Mouse (Mus musculus) MEL (cell line): ENCODE data around the gene AI854703. TPM values are rescaled to one million over a fixed set of nuclear protein-coding genes. Genes with fewer than 3 reads are reported as not detected.
A peak's percentile ranks its signal among the peaks of the same experiment; 100 is the strongest.

Experiments
- DNase-seq: peaks from one replicate; pipeline ENCODE4 v3.0.0; 2011; ENCODE audit warnings: low read depth, low spot score
- H3K27ac ChIP-seq: 2 replicates; pipeline ENCODE4 v1.5.1; 2012; ENCODE audit warnings: low read depth, mild to moderate bottlenecking, control low read depth, low read length, moderate library complexity; ENCODE audit not compliant: control insufficient read depth
- H3K27me3 ChIP-seq, 2 experiments: fragments of 150-350 bp in 1 of 2; sonication (generic) in 1 of 2; 2 replicates each; pipeline ENCODE4 v1.6.1; 2012; ENCODE audit warnings: low read length in 2 of 2, mild to moderate bottlenecking in 2 of 2, improper control_type of control experiment in 1 of 2, moderate library complexity in 1 of 2; ENCODE audit not compliant: insufficient read depth in 2 of 2, control insufficient read depth in 1 of 2
- H3K36me3 ChIP-seq, 2 experiments: 2 replicates each; pipeline ENCODE4 v1.6.1; 2012 to 2014; ENCODE audit warnings: low read length in 2 of 2, improper control_type of control experiment in 1 of 2, inconsistent platforms in 1 of 2, mild to moderate bottlenecking in 1 of 2; ENCODE audit not compliant: insufficient read depth in 2 of 2, control insufficient read depth in 1 of 2
- H3K4me1 ChIP-seq, 2 experiments: fragments of 150-350 bp in 1 of 2; sonication (generic) in 1 of 2; 2 replicates each; pipeline ENCODE4 v1.6.1; 2012; ENCODE audit warnings: low read length in 2 of 2, improper control_type of control experiment in 1 of 2, mild to moderate bottlenecking in 1 of 2; ENCODE audit not compliant: insufficient read depth in 2 of 2, control insufficient read depth in 1 of 2
- H3K4me3 ChIP-seq, 2 experiments: fragments of 150-350 bp in 1 of 2; sonication (generic) in 1 of 2; 2 replicates each; pipeline ENCODE4 v1.5.1; 2012; ENCODE audit warnings: low read depth in 2 of 2, low read length in 2 of 2, mild to moderate bottlenecking in 2 of 2, moderate library complexity in 2 of 2, control low read depth in 1 of 2, improper control_type of control experiment in 1 of 2; ENCODE audit not compliant: control insufficient read depth in 1 of 2, insufficient read depth in 1 of 2
- H3K79me2 ChIP-seq: 2 replicates; pipeline ENCODE4 v1.6.1; 2012; ENCODE audit warnings: mild to moderate bottlenecking, low read length, moderate library complexity; ENCODE audit not compliant: control insufficient read depth, poor library complexity, insufficient read depth
- H3K9ac ChIP-seq: 2 replicates; pipeline ENCODE4 v1.6.1; 2012; ENCODE audit warnings: low read depth, mild to moderate bottlenecking, control low read depth, low read length, moderate library complexity; ENCODE audit not compliant: control insufficient read depth, poor library complexity, severe bottlenecking
- H3K9me3 ChIP-seq: fragments of 150-350 bp; sonication (generic); replicated peaks from 2 replicates; pipeline ENCODE4 v1.6.1; 2012; ENCODE audit warnings: mild to moderate bottlenecking, low read length, improper control_type of control experiment, moderate library complexity; ENCODE audit not compliant: insufficient read depth
- CHD2 ChIP-seq: IDR thresholded peaks from 2 replicates; pipeline ENCODE4 v1.6.1; 2011; ENCODE audit warnings: low read length, improper control_type of control experiment
- CTCF ChIP-seq, 3 experiments: IDR thresholded peaks in 2 of 3; conservative IDR thresholded peaks in 1 of 3; 2 replicates each; pipeline ENCODE4 v1.5.1; 2011 to 2012; ENCODE audit warnings: low read length in 3 of 3, low read depth in 2 of 3, mild to moderate bottlenecking in 2 of 3, improper control_type of control experiment in 1 of 3, inconsistent platforms in 1 of 3, mixed read lengths in 1 of 3, moderate library complexity in 1 of 3; ENCODE audit not compliant: control insufficient read depth in 1 of 3, insufficient read depth in 1 of 3, poor library complexity in 1 of 3, severe bottlenecking in 1 of 3
- E2F4 ChIP-seq: IDR thresholded peaks from 2 replicates; pipeline ENCODE4 v1.6.1; 2011; ENCODE audit warnings: low read depth, low read length, improper control_type of control experiment, borderline replicate concordance
- EP300 ChIP-seq, 2 experiments: IDR thresholded peaks; 2 replicates each; pipeline ENCODE4 v1.6.1; 2011; ENCODE audit warnings: improper control_type of control experiment in 2 of 2, low read length in 2 of 2, low read depth in 1 of 2, mild to moderate bottlenecking in 1 of 2
- ETS1 ChIP-seq: IDR thresholded peaks from 2 replicates; pipeline ENCODE4 v1.6.1; 2012; ENCODE audit warnings: low read depth, mild to moderate bottlenecking, inconsistent platforms, low read length, improper control_type of control experiment, moderate library complexity
- GABPA ChIP-seq: IDR thresholded peaks from 2 replicates; pipeline ENCODE4 v1.6.1; 2012; ENCODE audit warnings: low read depth, mild to moderate bottlenecking, inconsistent platforms, low read length, improper control_type of control experiment, moderate library complexity
- GATA1 ChIP-seq: IDR thresholded peaks from 2 replicates; pipeline ENCODE4 v1.6.1; 2011; ENCODE audit warnings: low read depth, low read length, improper control_type of control experiment
- MAFK ChIP-seq: IDR thresholded peaks from 2 replicates; pipeline ENCODE4 v1.6.1; 2011; ENCODE audit warnings: low read depth, mild to moderate bottlenecking, low read length, improper control_type of control experiment, borderline replicate concordance
- MAX ChIP-seq: IDR thresholded peaks from 2 replicates; pipeline ENCODE4 v1.6.1; 2011; ENCODE audit warnings: low read length, improper control_type of control experiment
- MAZ ChIP-seq: IDR thresholded peaks from 2 replicates; pipeline ENCODE4 v1.6.1; 2012; ENCODE audit warnings: low read depth, mild to moderate bottlenecking, inconsistent platforms, low read length, improper control_type of control experiment
- MEF2A ChIP-seq: IDR thresholded peaks from 2 replicates; pipeline ENCODE4 v1.6.1; 2014; ENCODE audit warnings: low read depth, mild to moderate bottlenecking, inconsistent platforms, low read length, improper control_type of control experiment; ENCODE audit not compliant: poor library complexity, insufficient replicate concordance, severe bottlenecking; ENCODE audit errors: extremely low read depth
- MXI1 ChIP-seq: IDR thresholded peaks from 2 replicates; pipeline ENCODE4 v1.6.1; 2011; ENCODE audit warnings: mild to moderate bottlenecking, low read depth, low read length, improper control_type of control experiment
- MYC ChIP-seq: IDR thresholded peaks from 2 replicates; pipeline ENCODE4 v1.6.1; 2011; ENCODE audit warnings: low read depth, mild to moderate bottlenecking, low read length, improper control_type of control experiment, moderate library complexity
- RAD21 ChIP-seq: IDR thresholded peaks from 2 replicates; pipeline ENCODE4 v1.6.1; 2011; ENCODE audit warnings: mild to moderate bottlenecking, low read depth, low read length, improper control_type of control experiment
- RCOR1 ChIP-seq: IDR thresholded peaks from 2 replicates; pipeline ENCODE4 v1.6.1; 2012; ENCODE audit warnings: low read depth, mild to moderate bottlenecking, inconsistent platforms, low read length, improper control_type of control experiment
- SIN3A ChIP-seq: IDR thresholded peaks from 2 replicates; pipeline ENCODE4 v1.6.1; 2012; ENCODE audit warnings: low read length, improper control_type of control experiment, inconsistent platforms
- SMC3 ChIP-seq: IDR thresholded peaks from 2 replicates; pipeline ENCODE4 v1.6.1; 2011; ENCODE audit warnings: low read depth, low read length, improper control_type of control experiment
- USF2 ChIP-seq, 2 experiments: IDR thresholded peaks; 2 replicates each; pipeline ENCODE4 v1.6.1; 2011 to 2012; ENCODE audit warnings: improper control_type of control experiment in 2 of 2, low read length in 2 of 2, borderline replicate concordance in 1 of 2, inconsistent platforms in 1 of 2, low read depth in 1 of 2, mild to moderate bottlenecking in 1 of 2; ENCODE audit not compliant: insufficient read depth in 1 of 2
- ZC3H11A ChIP-seq: IDR thresholded peaks from 2 replicates; pipeline ENCODE4 v1.6.1; 2012; ENCODE audit warnings: low read depth, mild to moderate bottlenecking, inconsistent platforms, low read length, improper control_type of control experiment
- ZMIZ1 ChIP-seq: IDR thresholded peaks from 2 replicates; pipeline ENCODE4 v1.6.1; 2012; ENCODE audit warnings: low read depth, mild to moderate bottlenecking, inconsistent platforms, low read length, improper control_type of control experiment, moderate library complexity
- polyA plus RNA-seq, 2 experiments: library from polyadenylated mRNA; stranded (reverse) in 1 of 2; unstranded in 1 of 2; fragments of >175 nt in 1 of 2; fragments of >200 nt in 1 of 2; gene quantifications; 2 replicates each; pipeline versions ENCODE4 v1.2.1 to v1.2.4; 2012; ENCODE audit warnings: low replicate concordance in 2 of 2, low read depth in 1 of 2; ENCODE audit not compliant: insufficient read length in 2 of 2, insufficient read depth in 1 of 2, missing spikeins in 1 of 2
- total RNA-seq: library from RNA; depleted of rRNA; stranded (reverse); fragments of 300-350 nt; gene quantifications from 2 replicates; pipeline ENCODE4 v1.2.3, GENCODE M21; 2012

Gene AI854703
- total and polyA plus RNA-seq, 3 experiments, result not detected

DNA sequence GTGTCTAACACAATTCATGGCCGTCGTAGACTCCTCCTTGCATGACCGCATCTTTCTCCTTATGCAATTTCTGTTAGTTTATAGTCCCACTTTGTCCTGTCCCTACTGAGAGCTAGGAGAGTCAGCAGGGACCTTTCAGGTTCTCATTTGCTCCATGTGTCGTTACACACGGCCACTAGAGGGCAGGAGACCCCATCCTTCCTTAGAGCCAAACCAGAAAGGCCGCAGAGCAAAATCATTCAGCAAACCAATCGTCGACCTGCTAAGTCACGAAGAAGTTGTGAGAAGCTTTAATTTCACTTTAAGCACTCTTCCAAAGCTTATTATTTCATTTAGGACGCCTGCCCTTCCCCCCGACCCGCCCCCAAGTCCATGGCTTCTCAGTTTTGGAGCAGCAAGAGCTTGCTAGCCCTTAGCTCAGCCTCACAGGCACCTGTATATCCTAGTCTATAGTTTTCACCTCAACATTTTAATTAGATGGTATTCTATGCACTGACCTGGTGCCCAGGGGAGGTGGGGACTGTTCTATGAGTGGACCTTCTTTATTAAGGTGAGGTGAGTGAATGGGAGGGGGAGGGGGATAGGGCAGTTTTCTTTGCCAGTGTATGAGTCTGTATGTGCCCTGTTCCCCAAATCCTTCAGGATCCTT lies 19.2 kb downstream of the AI854703 start:
- H3K36me3 ChIP-seq, result no peaks in the 10 kb centered on the region
- no peak overlapping the region for H3K9ac ChIP-seq
- no peak overlapping the region for H3K4me3 ChIP-seq
- H3K27me3 ChIP-seq, result no peaks in the 10 kb centered on the region
- no peak overlapping the region for H3K27ac ChIP-seq
- H3K9me3 ChIP-seq, result no peaks in the 10 kb centered on the region
- peak; percentile 56 for DNase-seq
- TF ChIP-seq SMC3, result peak; percentile 64
- TF ChIP-seq ZC3H11A, result peak; percentile 26; the same call in 1 of the 2 replicates
- no peak for TF ChIP-seq SIN3A
- TF ChIP-seq MEF2A, result no peak
- TF ChIP-seq EP300 (IDR thresholded peaks at IDR 0.05; ENCODE audit: low read depth in 1 of 2, low read length in 2 of 2), result no peak
- no peak for TF ChIP-seq MAFK
- no peak for TF ChIP-seq ETS1
- TF ChIP-seq RAD21, result peak; percentile 65
- TF ChIP-seq CTCF (IDR thresholded peaks at IDR 0.05 in 2 of 3, conservative IDR thresholded peaks at IDR 0.05 in 1 of 3; ENCODE audit: control insufficient read depth in 1 of 3, insufficient read depth in 1 of 3, low read depth in 2 of 3, low read length in 3 of 3, poor library complexity in 1 of 3, severe bottlenecking in 1 of 3), result peak; percentile 50 to 79 (median 72)
- H3K79me2 ChIP-seq, result no peaks in the 10 kb centered on the region
- H3K4me1 ChIP-seq, result no peaks in the 10 kb centered on the region

DNA sequence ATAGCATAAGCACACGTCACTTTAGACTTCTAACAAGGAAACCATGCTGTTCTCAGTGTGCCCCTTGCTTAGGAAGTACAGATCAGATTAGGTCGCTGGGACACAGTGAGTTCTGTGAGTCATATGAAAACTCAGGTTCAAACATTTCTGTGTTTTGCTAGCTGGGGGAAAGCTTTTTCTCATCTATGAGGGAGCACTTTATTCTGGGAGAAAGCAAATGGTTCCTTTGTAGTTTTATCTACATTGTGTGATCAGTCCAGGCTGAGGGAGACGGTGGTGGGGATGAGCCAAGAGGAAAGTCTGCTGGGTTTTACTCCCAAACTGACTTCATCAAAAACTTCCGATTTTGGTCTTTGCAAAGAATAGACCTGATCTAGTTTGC lies 19.7 kb downstream of the AI854703 start:
- Histone ChIP-seq H3K36me3 (no peaks in the 10 kb centered on the region), H3K4me1 (no peaks in the 10 kb centered on the region), H3K27me3 (no peaks in the 10 kb centered on the region), H3K4me3 (no peak overlapping the region), H3K79me2 (no peaks in the 10 kb centered on the region), H3K9ac (no peak overlapping the region), H3K9me3 (no peaks in the 10 kb centered on the region), H3K27ac (no peak overlapping the region)
- DNase-seq, result peak; percentile 3
- TF ChIP-seq ETS1, result no peak
- TF ChIP-seq MAX, result no peak

DNA sequence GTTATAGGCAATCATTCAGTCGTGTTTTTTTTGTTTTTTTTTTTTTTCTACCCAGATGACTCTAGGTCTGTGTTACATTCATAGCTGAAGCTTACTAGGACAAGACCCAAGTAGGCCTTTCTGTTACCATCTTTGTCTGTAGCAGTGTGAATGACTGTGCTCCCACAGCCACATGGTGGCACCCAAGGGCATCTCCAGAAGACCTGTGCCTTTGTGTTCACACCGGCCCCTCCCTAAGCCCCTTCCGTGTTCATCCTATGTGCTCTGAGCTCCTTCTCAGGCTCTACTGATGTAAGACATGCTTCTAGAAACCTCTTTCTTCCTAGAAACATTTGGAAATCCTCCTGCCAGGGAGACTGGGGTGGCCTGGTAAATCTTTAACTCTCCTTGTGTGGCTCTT lies 20.4 kb downstream of the AI854703 start, which contains the start of gene Gimap8:
TSS of gene Gimap8 (plus strand) at position 240 of the 400 bp plus-strand sequence.
- no peak within 1 kb of the TSS for H3K27ac ChIP-seq

More for the DNA sequence above, 20.4 kb downstream of the AI854703 start, which contains the start of gene Gimap8:
- Histone ChIP-seq H3K79me2 (no peaks in the 10 kb centered on the region), H3K9ac (no peak within 1 kb of the TSS), H3K36me3 (no peaks in the 10 kb centered on the region), H3K9me3 (no peaks in the 10 kb centered on the region), H3K4me1 (no peaks in the 10 kb centered on the region), H3K4me3 (no peak within 1 kb of the TSS), H3K27me3 (no peaks in the 10 kb centered on the region)
- TF ChIP-seq MYC, result no peak
- no peak for TF ChIP-seq MAFK
- TF ChIP-seq CHD2, result no peak
- no peak for TF ChIP-seq GATA1
- no peak for TF ChIP-seq GABPA
- no peak for TF ChIP-seq USF2 (IDR thresholded peaks at IDR 0.05; ENCODE audit: borderline replicate concordance in 1 of 2, insufficient read depth in 1 of 2, low read depth in 1 of 2, low read length in 2 of 2)
- no peak for TF ChIP-seq EP300 (IDR thresholded peaks at IDR 0.05; ENCODE audit: low read depth in 1 of 2, low read length in 2 of 2)
- peak; percentile 20; the same call in 1 of the 2 replicates for TF ChIP-seq SMC3
- TF ChIP-seq MAZ, result no peak
- no peak for TF ChIP-seq MXI1
- TF ChIP-seq RCOR1, result no peak
- peak in 2 of 3 experiments; percentile 20 to 22; a peak in 3 of 6 replicates for TF ChIP-seq CTCF (IDR thresholded peaks at IDR 0.05 in 2 of 3, conservative IDR thresholded peaks at IDR 0.05 in 1 of 3; ENCODE audit: control insufficient read depth in 1 of 3, insufficient read depth in 1 of 3, low read depth in 2 of 3, low read length in 3 of 3, poor library complexity in 1 of 3, severe bottlenecking in 1 of 3)
- TF ChIP-seq E2F4, result no peak
- no peak for TF ChIP-seq ZMIZ1
- peak; percentile 7 for DNase-seq
